Mouse (Mus musculus): ENCODE measurements at regions not wholly inside any gene's neighbourhood (a gene's known extent, or its start where the extent isn't known, plus 50 kb on each side); places are given as distances from the start of the nearest gene placed in this dataset.

GRCm38 (mm10) chr5:126544261-126544976 is 697.2 kb upstream of the Tmem132c start:
- Histone ChIP-seq H3K4me3 (ENCODE audit: low read depth, low read length) (no peak overlapping the region), H3K36me3 (ENCODE audit: control insufficient read depth, insufficient read depth, low read length) (no peaks in the 10 kb centered on the region), H3K27me3 (ENCODE audit: control insufficient read depth, insufficient read depth, low read length) (no peaks in the 10 kb centered on the region), H3K27ac (ENCODE audit: insufficient read depth, low read depth, low read length) (no peak overlapping the region), H3K4me1 (ENCODE audit: control insufficient read depth, insufficient read depth, insufficient read length, low read length) (no peaks in the 10 kb centered on the region)
- TF ChIP-seq POLR2A (IDR thresholded peaks at IDR 0.05; ENCODE audit: low read depth, low read length) (no peak), CTCF (IDR thresholded peaks at IDR 0.05; ENCODE audit: extremely low read depth, insufficient read length, insufficient replicate concordance, low read depth, low read length) (no peak)
- WGBS: 52% methylated on average over 8 of the region's 8 CpGs

GRCm38 (mm10) chr5:126547841-126548240 is 693.8 kb upstream of the Tmem132c start:
- H3K27ac ChIP-seq (ENCODE audit: insufficient read depth, low read depth, low read length): no peak overlapping the region
- no peak for TF ChIP-seq POLR2A (IDR thresholded peaks at IDR 0.05; ENCODE audit: low read depth, low read length)
- no peak for TF ChIP-seq CTCF (IDR thresholded peaks at IDR 0.05; ENCODE audit: extremely low read depth, insufficient read length, insufficient replicate concordance, low read depth, low read length)
- H3K4me3 ChIP-seq (ENCODE audit: low read depth, low read length): no peak overlapping the region
- H3K36me3 ChIP-seq (ENCODE audit: control insufficient read depth, insufficient read depth, low read length): no peaks in the 10 kb centered on the region
- no peaks in the 10 kb centered on the region for H3K27me3 ChIP-seq (ENCODE audit: control insufficient read depth, insufficient read depth, low read length)
- WGBS: 80% methylated on average over 4 of the region's 4 CpGs
- no peaks in the 10 kb centered on the region for H3K4me1 ChIP-seq (ENCODE audit: control insufficient read depth, insufficient read depth, insufficient read length, low read length)

- Histone ChIP-seq H3K27me3 (ENCODE audit: control insufficient read depth, insufficient read depth, low read length) (no peaks in the 10 kb centered on the region), H3K4me1 (ENCODE audit: control insufficient read depth, insufficient read depth, insufficient read length, low read length) (no peaks in the 10 kb centered on the region), H3K27ac (ENCODE audit: insufficient read depth, low read depth, low read length) (no peak overlapping the region), H3K4me3 (ENCODE audit: low read depth, low read length) (no peak overlapping the region), H3K36me3 (ENCODE audit: control insufficient read depth, insufficient read depth, low read length) (no peaks in the 10 kb centered on the region)
- TF ChIP-seq CTCF (IDR thresholded peaks at IDR 0.05; ENCODE audit: extremely low read depth, insufficient read length, insufficient replicate concordance, low read depth, low read length): no peak
- no peak for TF ChIP-seq POLR2A (IDR thresholded peaks at IDR 0.05; ENCODE audit: low read depth, low read length)
- WGBS: 73% methylated on average over 3 of the region's 3 CpGs
These were observed 689.9 kb upstream of the Tmem132c start for GRCm38 (mm10) chr5:126551676-126552075.

- Histone ChIP-seq H3K27me3 (ENCODE audit: control insufficient read depth, insufficient read depth, low read length) (no peaks in the 10 kb centered on the region), H3K4me1 (ENCODE audit: control insufficient read depth, insufficient read depth, insufficient read length, low read length) (no peaks in the 10 kb centered on the region), H3K4me3 (ENCODE audit: low read depth, low read length) (no peak overlapping the region), H3K27ac (ENCODE audit: insufficient read depth, low read depth, low read length) (no peak overlapping the region), H3K36me3 (ENCODE audit: control insufficient read depth, insufficient read depth, low read length) (no peaks in the 10 kb centered on the region)
- TF ChIP-seq CTCF (IDR thresholded peaks at IDR 0.05; ENCODE audit: extremely low read depth, insufficient read length, insufficient replicate concordance, low read depth, low read length) (no peak), POLR2A (IDR thresholded peaks at IDR 0.05; ENCODE audit: low read depth, low read length) (no peak)
- WGBS: 60% methylated on average over 4 of the region's 4 CpGs
These were observed 682.6 kb upstream of the Tmem132c start for GRCm38 (mm10) chr5:126559011-126559410.

GRCm38 (mm10) chr5:126565817-126566216 is 675.8 kb upstream of the Tmem132c start:
- no peak for TF ChIP-seq POLR2A (IDR thresholded peaks at IDR 0.05; ENCODE audit: low read depth, low read length)
- TF ChIP-seq CTCF (IDR thresholded peaks at IDR 0.05; ENCODE audit: extremely low read depth, insufficient read length, insufficient replicate concordance, low read depth, low read length): no peak
- 66% methylated on average over 2 of the region's 2 CpGs for WGBS
- H3K4me3 ChIP-seq (ENCODE audit: low read depth, low read length): no peak overlapping the region

GRCm38 (mm10) chr5:126566226-126566625 is 675.4 kb upstream of the Tmem132c start:
- Histone ChIP-seq H3K4me3 (ENCODE audit: low read depth, low read length) (no peak overlapping the region), H3K27ac (ENCODE audit: insufficient read depth, low read depth, low read length) (no peak overlapping the region), H3K27me3 (ENCODE audit: control insufficient read depth, insufficient read depth, low read length) (no peaks in the 10 kb centered on the region), H3K4me1 (ENCODE audit: control insufficient read depth, insufficient read depth, insufficient read length, low read length) (no peaks in the 10 kb centered on the region), H3K36me3 (ENCODE audit: control insufficient read depth, insufficient read depth, low read length) (no peaks in the 10 kb centered on the region)
- 64% methylated on average over 6 of the region's 6 CpGs for WGBS
- TF ChIP-seq POLR2A (IDR thresholded peaks at IDR 0.05; ENCODE audit: low read depth, low read length): no peak
- TF ChIP-seq CTCF (IDR thresholded peaks at IDR 0.05; ENCODE audit: extremely low read depth, insufficient read length, insufficient replicate concordance, low read depth, low read length): no peak

More at GRCm38 (mm10) chr5:126565817-126566216, 675.8 kb upstream of the Tmem132c start:
- H3K36me3 ChIP-seq (ENCODE audit: control insufficient read depth, insufficient read depth, low read length): no peaks in the 10 kb centered on the region
- H3K27me3 ChIP-seq (ENCODE audit: control insufficient read depth, insufficient read depth, low read length): no peaks in the 10 kb centered on the region
- no peak overlapping the region for H3K27ac ChIP-seq (ENCODE audit: insufficient read depth, low read depth, low read length)
- no peaks in the 10 kb centered on the region for H3K4me1 ChIP-seq (ENCODE audit: control insufficient read depth, insufficient read depth, insufficient read length, low read length)

GRCm38 (mm10) chr5:126573766-126574165 is 667.8 kb upstream of the Tmem132c start:
- WGBS: 50% methylated on average over 2 of the region's 2 CpGs
- H3K27me3 ChIP-seq (ENCODE audit: control insufficient read depth, insufficient read depth, low read length): no peaks in the 10 kb centered on the region
- no peak overlapping the region for H3K27ac ChIP-seq (ENCODE audit: insufficient read depth, low read depth, low read length)
- H3K4me3 ChIP-seq (ENCODE audit: low read depth, low read length): no peak overlapping the region
- TF ChIP-seq POLR2A (IDR thresholded peaks at IDR 0.05; ENCODE audit: low read depth, low read length) (no peak), CTCF (IDR thresholded peaks at IDR 0.05; ENCODE audit: extremely low read depth, insufficient read length, insufficient replicate concordance, low read depth, low read length) (no peak)
- H3K36me3 ChIP-seq (ENCODE audit: control insufficient read depth, insufficient read depth, low read length): no peaks in the 10 kb centered on the region
- no peaks in the 10 kb centered on the region for H3K4me1 ChIP-seq (ENCODE audit: control insufficient read depth, insufficient read depth, insufficient read length, low read length)

All from small intestine, adult 2 months (tissue).